Mouse (Mus musculus): ENCODE data around the gene Gpr87.

DNA sequence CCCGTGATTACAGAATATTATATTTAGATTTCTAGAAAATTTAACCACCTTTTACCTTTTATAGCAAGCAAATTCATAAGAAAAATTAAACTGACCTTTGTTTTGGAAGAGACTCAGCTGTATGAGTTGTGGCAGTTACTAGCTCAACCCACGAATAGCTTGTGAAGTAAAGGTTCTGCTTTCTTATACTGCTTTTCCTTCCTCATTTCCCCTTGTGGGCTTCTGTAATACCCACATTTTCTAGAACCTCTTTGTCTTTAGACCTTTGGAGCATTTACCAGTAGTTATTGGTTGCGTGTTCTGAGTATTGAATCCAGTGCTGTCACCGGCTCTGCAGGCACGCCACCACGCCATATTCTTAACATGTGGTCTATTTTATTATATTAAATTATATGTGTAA lies 15.8 kb upstream of the Gpr87 start, which contains the start of gene P2ry13:
- TF ChIP-seq CTCF (IDR thresholded peaks at IDR 0.05) = no peak
- TF ChIP-seq EP300 (IDR thresholded peaks at IDR 0.05; ENCODE audit: insufficient read depth, low read depth, low read length) = no peak

All from heart, adult 2 months (tissue).